Mouse (Mus musculus) MEL (cell line): Measurements from ENCODE around the gene Ube2r2. TPM values are rescaled to one million over a fixed set of nuclear protein-coding genes. Genes with fewer than 3 reads are reported as not detected.

Source experiments
- DNase-seq: peaks from one replicate; pipeline ENCODE4 v3.0.0; 2011; ENCODE audit warnings: low read depth, low spot score
- H3K27ac ChIP-seq: 2 replicates; pipeline ENCODE4 v1.5.1; 2012; ENCODE audit warnings: low read depth, mild to moderate bottlenecking, control low read depth, low read length, moderate library complexity; ENCODE audit not compliant: control insufficient read depth
- H3K27me3 ChIP-seq, 2 experiments: fragments of 150-350 bp in 1 of 2; sonication (generic) in 1 of 2; 2 replicates each; pipeline ENCODE4 v1.6.1; 2012; ENCODE audit warnings: low read length in 2 of 2, mild to moderate bottlenecking in 2 of 2, improper control_type of control experiment in 1 of 2, moderate library complexity in 1 of 2; ENCODE audit not compliant: insufficient read depth in 2 of 2, control insufficient read depth in 1 of 2
- H3K36me3 ChIP-seq, 2 experiments: 2 replicates each; pipeline ENCODE4 v1.6.1; 2012 to 2014; ENCODE audit warnings: low read length in 2 of 2, improper control_type of control experiment in 1 of 2, inconsistent platforms in 1 of 2, mild to moderate bottlenecking in 1 of 2; ENCODE audit not compliant: insufficient read depth in 2 of 2, control insufficient read depth in 1 of 2
- H3K4me1 ChIP-seq, 2 experiments: fragments of 150-350 bp in 1 of 2; sonication (generic) in 1 of 2; 2 replicates each; pipeline ENCODE4 v1.6.1; 2012; ENCODE audit warnings: low read length in 2 of 2, improper control_type of control experiment in 1 of 2, mild to moderate bottlenecking in 1 of 2; ENCODE audit not compliant: insufficient read depth in 2 of 2, control insufficient read depth in 1 of 2
- H3K4me3 ChIP-seq, 2 experiments: fragments of 150-350 bp in 1 of 2; sonication (generic) in 1 of 2; 2 replicates each; pipeline ENCODE4 v1.5.1; 2012; ENCODE audit warnings: low read depth in 2 of 2, low read length in 2 of 2, mild to moderate bottlenecking in 2 of 2, moderate library complexity in 2 of 2, control low read depth in 1 of 2, improper control_type of control experiment in 1 of 2; ENCODE audit not compliant: control insufficient read depth in 1 of 2, insufficient read depth in 1 of 2
- H3K79me2 ChIP-seq: 2 replicates; pipeline ENCODE4 v1.6.1; 2012; ENCODE audit warnings: mild to moderate bottlenecking, low read length, moderate library complexity; ENCODE audit not compliant: control insufficient read depth, poor library complexity, insufficient read depth
- H3K9ac ChIP-seq: 2 replicates; pipeline ENCODE4 v1.6.1; 2012; ENCODE audit warnings: low read depth, mild to moderate bottlenecking, control low read depth, low read length, moderate library complexity; ENCODE audit not compliant: control insufficient read depth, poor library complexity, severe bottlenecking
- H3K9me3 ChIP-seq: fragments of 150-350 bp; sonication (generic); replicated peaks from 2 replicates; pipeline ENCODE4 v1.6.1; 2012; ENCODE audit warnings: mild to moderate bottlenecking, low read length, improper control_type of control experiment, moderate library complexity; ENCODE audit not compliant: insufficient read depth
- CHD2 ChIP-seq: IDR thresholded peaks from 2 replicates; pipeline ENCODE4 v1.6.1; 2011; ENCODE audit warnings: low read length, improper control_type of control experiment
- CTCF ChIP-seq, 3 experiments: IDR thresholded peaks in 2 of 3; conservative IDR thresholded peaks in 1 of 3; 2 replicates each; pipeline ENCODE4 v1.5.1; 2011 to 2012; ENCODE audit warnings: low read length in 3 of 3, low read depth in 2 of 3, mild to moderate bottlenecking in 2 of 3, improper control_type of control experiment in 1 of 3, inconsistent platforms in 1 of 3, mixed read lengths in 1 of 3, moderate library complexity in 1 of 3; ENCODE audit not compliant: control insufficient read depth in 1 of 3, insufficient read depth in 1 of 3, poor library complexity in 1 of 3, severe bottlenecking in 1 of 3
- MXI1 ChIP-seq: IDR thresholded peaks from 2 replicates; pipeline ENCODE4 v1.6.1; 2011; ENCODE audit warnings: mild to moderate bottlenecking, low read depth, low read length, improper control_type of control experiment
- MYB ChIP-seq: IDR thresholded peaks from 2 replicates; pipeline ENCODE4 v1.6.1; 2011; ENCODE audit warnings: mild to moderate bottlenecking, low read depth, low read length, improper control_type of control experiment
- RAD21 ChIP-seq: IDR thresholded peaks from 2 replicates; pipeline ENCODE4 v1.6.1; 2011; ENCODE audit warnings: mild to moderate bottlenecking, low read depth, low read length, improper control_type of control experiment
- SIN3A ChIP-seq: IDR thresholded peaks from 2 replicates; pipeline ENCODE4 v1.6.1; 2012; ENCODE audit warnings: low read length, improper control_type of control experiment, inconsistent platforms
- SMC3 ChIP-seq: IDR thresholded peaks from 2 replicates; pipeline ENCODE4 v1.6.1; 2011; ENCODE audit warnings: low read depth, low read length, improper control_type of control experiment
- TAL1 ChIP-seq: IDR thresholded peaks from 2 replicates; pipeline ENCODE4 v1.6.1; 2012; ENCODE audit warnings: mild to moderate bottlenecking, inconsistent platforms, low read length, moderate library complexity, mixed read lengths
- UBTF ChIP-seq: IDR thresholded peaks from 2 replicates; pipeline ENCODE4 v1.6.1; 2012; ENCODE audit warnings: low read depth, mild to moderate bottlenecking, inconsistent platforms, low read length, improper control_type of control experiment, moderate library complexity, borderline replicate concordance; ENCODE audit not compliant: insufficient read depth
- ZC3H11A ChIP-seq: IDR thresholded peaks from 2 replicates; pipeline ENCODE4 v1.6.1; 2012; ENCODE audit warnings: low read depth, mild to moderate bottlenecking, inconsistent platforms, low read length, improper control_type of control experiment
- ZMIZ1 ChIP-seq: IDR thresholded peaks from 2 replicates; pipeline ENCODE4 v1.6.1; 2012; ENCODE audit warnings: low read depth, mild to moderate bottlenecking, inconsistent platforms, low read length, improper control_type of control experiment, moderate library complexity
- polyA plus RNA-seq, 2 experiments: library from polyadenylated mRNA; stranded (reverse) in 1 of 2; unstranded in 1 of 2; fragments of >175 nt in 1 of 2; fragments of >200 nt in 1 of 2; gene quantifications; 2 replicates each; pipeline versions ENCODE4 v1.2.1 to v1.2.4; 2012; ENCODE audit warnings: low replicate concordance in 2 of 2, low read depth in 1 of 2; ENCODE audit not compliant: insufficient read length in 2 of 2, insufficient read depth in 1 of 2, missing spikeins in 1 of 2
- total RNA-seq: library from RNA; depleted of rRNA; stranded (reverse); fragments of 300-350 nt; gene quantifications from 2 replicates; pipeline ENCODE4 v1.2.3, GENCODE M21; 2012

The Ube2r2 gene
- total and polyA plus RNA-seq, 3 experiments = 24.5 to 94.1 (median 70.1) TPM

GRCm38 (mm10) chr4:41165693-41166475 lies 30.3 kb downstream of the Ube2r2 start:
- H3K4me3 ChIP-seq = no peak overlapping the region
- no peak overlapping the region for H3K27ac ChIP-seq
- no peaks in the 10 kb centered on the region for H3K79me2 ChIP-seq
- H3K27me3 ChIP-seq = no peaks in the 10 kb centered on the region
- H3K36me3 ChIP-seq = peaks cover 0 to 5% of the 10 kb centered on the region in 2 experiments; a peak in 2 of 4 replicates
- H3K9ac ChIP-seq = no peak overlapping the region
- DNase-seq = peak; percentile 58
- TF ChIP-seq UBTF (no peak), RAD21 (peak; percentile 58), ZMIZ1 (no peak), TAL1 (no peak), ZC3H11A (peak; percentile 48), SIN3A (no peak), SMC3 (peak; percentile 88), CTCF (IDR thresholded peaks at IDR 0.05 in 2 of 3, conservative IDR thresholded peaks at IDR 0.05 in 1 of 3; ENCODE audit: control insufficient read depth in 1 of 3, insufficient read depth in 1 of 3, low read depth in 2 of 3, low read length in 3 of 3, poor library complexity in 1 of 3, severe bottlenecking in 1 of 3) (peak; percentile 35 to 80 (median 56); a peak in 5 of 6 replicates), MXI1 (no peak)
- no peaks in the 10 kb centered on the region for H3K9me3 ChIP-seq
- H3K4me1 ChIP-seq = peaks cover 2 to 4% of the 10 kb centered on the region in 2 experiments; a peak in 1 of 4 replicates

DNA sequence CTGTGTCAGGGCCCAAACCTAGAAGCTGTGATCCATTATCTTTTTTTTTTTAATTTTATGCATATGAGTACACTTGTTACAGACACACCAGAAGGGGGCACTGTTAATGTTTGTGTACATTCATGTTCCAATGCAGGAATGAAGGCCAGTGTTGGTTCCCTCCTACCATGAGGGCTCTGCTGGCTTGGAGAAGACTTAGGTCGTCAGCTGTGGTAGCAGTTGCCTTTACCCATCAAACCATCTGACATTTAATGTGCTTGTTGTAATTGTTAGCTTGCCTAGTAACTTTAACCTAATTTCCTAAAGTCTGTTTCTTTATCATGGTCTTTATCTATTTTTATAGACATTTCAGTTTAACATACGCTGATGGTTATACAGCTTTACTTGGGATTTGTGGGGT lies 35.4 kb downstream of the Ube2r2 start:
- Histone ChIP-seq H3K9ac (no peak overlapping the region), H3K9me3 (no peaks in the 10 kb centered on the region), H3K27me3 (no peaks in the 10 kb centered on the region), H3K27ac (no peak overlapping the region), H3K36me3 (peaks cover 0 to 2% of the 10 kb centered on the region in 2 experiments; a peak in 2 of 4 replicates), H3K79me2 (no peaks in the 10 kb centered on the region), H3K4me3 (no peak overlapping the region), H3K4me1 (no peaks in the 10 kb centered on the region)
- peak in 2 of 3 experiments; percentile 11 to 31; a peak in 3 of 6 replicates for TF ChIP-seq CTCF (IDR thresholded peaks at IDR 0.05 in 2 of 3, conservative IDR thresholded peaks at IDR 0.05 in 1 of 3; ENCODE audit: control insufficient read depth in 1 of 3, insufficient read depth in 1 of 3, low read depth in 2 of 3, low read length in 3 of 3, poor library complexity in 1 of 3, severe bottlenecking in 1 of 3)
- TF ChIP-seq ZC3H11A = no peak
- DNase-seq = no peak

GRCm38 (mm10) chr4:41174631-41175030 lies 39.1 kb downstream of the Ube2r2 start:
- Histone ChIP-seq H3K27ac (no peak overlapping the region), H3K9me3 (no peaks in the 10 kb centered on the region), H3K27me3 (no peaks in the 10 kb centered on the region), H3K4me1 (no peaks in the 10 kb centered on the region), H3K4me3 (no peak overlapping the region), H3K36me3 (peaks cover 0 to 3% of the 10 kb centered on the region in 2 experiments; a peak in 2 of 4 replicates), H3K9ac (no peak overlapping the region), H3K79me2 (no peaks in the 10 kb centered on the region)
- DNase-seq = no peak
- TF ChIP-seq SIN3A = no peak
- no peak for TF ChIP-seq TAL1
- no peak for TF ChIP-seq UBTF
- TF ChIP-seq MYB = no peak
- TF ChIP-seq CHD2 = no peak
